Mouse (Mus musculus): ENCODE data around the gene Tas2r110.

Gene Tas2r110

GRCm38 (mm10) chr6:132867708-132868107 is at the start of gene Tas2r110:
Gene Tas2r110, plus strand, starts transcription at chr6:132868008.
- DNase-seq (ENCODE audit: low spot score): no peak

DNA sequence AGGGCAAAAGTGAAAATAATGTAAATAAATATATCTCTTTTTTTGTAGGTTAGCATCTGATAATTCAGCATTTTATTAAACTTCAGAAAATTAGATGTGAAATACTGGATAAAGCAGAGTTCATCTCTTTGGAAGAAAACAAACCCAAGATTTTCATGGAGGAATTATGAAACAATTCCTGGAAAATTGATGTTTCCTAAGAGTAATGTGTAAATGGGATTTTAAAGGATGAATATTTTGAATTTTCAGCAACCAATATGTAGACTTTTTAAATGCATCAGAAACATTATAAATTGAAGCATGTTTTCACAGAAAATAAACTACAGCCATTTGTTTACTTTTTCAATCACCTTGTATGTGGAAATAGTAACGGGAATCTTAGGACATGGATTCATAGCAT is 21.0 kb upstream of the Tas2r110 start, which contains the start of gene Tas2r123:
Gene Tas2r123 (plus strand): TSS at position 301 of the 400 bp plus-strand sequence.
- DNase-seq (ENCODE audit: low spot score): no peak

GRCm38 (mm10) chr6:132855138-132855537 is 12.7 kb upstream of the Tas2r110 start, which contains the start of gene Tas2r116:
Gene Tas2r116, plus strand, starts transcription at chr6:132855438.
- no peak for DNase-seq (ENCODE audit: low spot score)

- DNase-seq (ENCODE audit: low spot score): no peak
These were observed 24.9 kb downstream of the Tas2r110 start, which contains the start of gene Tas2r113 for GRCm38 (mm10) chr6:132892711-132893110. Gene Tas2r113, plus strand, starts transcription at chr6:132893011.

GRCm38 (mm10) chr6:132909351-132909750 is 41.5 kb downstream of the Tas2r110 start, which contains the start of gene Tas2r125:
Gene Tas2r125, plus strand, starts transcription at chr6:132909651.
- DNase-seq (ENCODE audit: low spot score): no peak

All from testis, postnatal 14 days (tissue).